Mouse (Mus musculus): ENCODE measurements around the gene Vav2.

Gene Vav2

DNA sequence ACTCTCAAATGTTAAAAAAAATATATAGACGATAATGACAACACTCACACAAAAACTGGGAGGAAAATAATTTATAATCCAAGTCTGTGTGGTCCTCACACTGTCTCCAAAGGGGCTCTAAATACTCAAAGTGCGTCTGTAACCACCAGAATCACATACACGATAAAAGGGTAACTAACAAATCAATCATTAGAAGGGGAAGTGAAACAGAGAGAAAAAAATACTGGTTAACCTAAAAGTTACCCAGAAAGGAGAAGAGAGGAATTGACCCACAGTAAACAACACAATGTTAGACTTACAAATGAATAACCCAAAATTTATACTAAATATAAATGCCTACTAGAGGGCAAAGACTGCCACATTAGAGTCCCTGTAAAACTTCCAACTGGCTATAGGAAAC is 161.0 kb downstream of the Vav2 start:
- no peak for DNase-seq (ENCODE audit: low spot score)

GRCm38 (mm10) chr2:27262984-27263383 is 163.8 kb downstream of the Vav2 start:
- no peak for DNase-seq (ENCODE audit: low spot score)

DNA sequence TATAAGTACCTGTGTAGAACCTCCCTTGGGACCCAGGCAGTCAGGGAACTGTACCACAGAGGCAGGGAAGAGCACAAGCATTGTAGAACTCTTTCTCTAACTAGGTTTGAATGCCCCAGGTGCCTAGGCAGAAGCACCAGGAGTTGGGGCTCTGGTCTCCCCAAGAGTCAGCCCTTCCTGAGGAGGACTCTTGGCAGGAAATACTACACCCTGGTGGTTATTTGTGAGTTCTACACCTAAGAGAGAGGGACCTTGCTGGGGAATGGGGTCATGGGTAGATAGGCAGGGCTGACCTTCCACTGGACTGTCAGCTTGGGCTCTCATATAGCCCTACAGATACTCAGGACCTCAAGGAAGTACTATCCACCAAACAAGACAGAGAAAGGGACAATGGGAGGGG is 175.4 kb downstream of the Vav2 start:
- DNase-seq (ENCODE audit: low spot score) = no peak

GRCm38 (mm10) chr2:27248211-27248610 is 178.6 kb downstream of the Vav2 start, which contains the start of gene Sardh:
Sardh (minus strand) TSS chr2:27248337.
- no peak for DNase-seq (ENCODE audit: low spot score)

GRCm38 (mm10) chr2:27247487-27247863 is 179.4 kb downstream of the Vav2 start:
- DNase-seq (ENCODE audit: low spot score) = no peak

- peak; percentile 76 for DNase-seq (ENCODE audit: low spot score)
Measured at GRCm38 (mm10) chr2:27246712-27247486, 179.9 kb downstream of the Vav2 start.

DNA sequence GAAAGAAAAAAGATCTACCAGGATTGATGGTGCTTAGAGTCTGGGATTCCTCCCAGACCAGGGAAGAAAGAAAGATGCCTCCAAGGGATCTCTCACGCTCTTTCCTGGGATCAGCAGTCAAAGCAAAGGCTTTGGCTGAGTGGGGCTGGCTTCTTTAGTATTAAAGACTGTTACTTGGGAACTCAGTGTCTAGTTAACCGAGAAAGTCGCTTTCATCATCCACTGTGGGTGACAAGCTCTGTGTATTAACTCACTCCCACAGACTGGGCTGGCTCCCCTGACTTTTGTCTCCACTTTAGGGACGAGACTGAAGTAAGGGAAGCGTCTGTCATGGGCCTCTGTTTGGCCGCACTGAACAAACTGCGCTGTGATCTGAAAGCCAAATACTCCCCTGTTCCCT is 180.9 kb downstream of the Vav2 start:
- no peak for DNase-seq (ENCODE audit: low spot score)

- DNase-seq (ENCODE audit: low spot score) = peak; percentile 56
Measured at GRCm38 (mm10) chr2:27237342-27237741, 189.5 kb downstream of the Vav2 start.

GRCm38 (mm10) chr2:27235729-27236128 is 191.1 kb downstream of the Vav2 start:
- peak; percentile 77 for DNase-seq (ENCODE audit: low spot score)

GRCm38 (mm10) chr2:27232376-27232775 is 194.5 kb downstream of the Vav2 start:
- peak; percentile 72 for DNase-seq (ENCODE audit: low spot score)

DNA sequence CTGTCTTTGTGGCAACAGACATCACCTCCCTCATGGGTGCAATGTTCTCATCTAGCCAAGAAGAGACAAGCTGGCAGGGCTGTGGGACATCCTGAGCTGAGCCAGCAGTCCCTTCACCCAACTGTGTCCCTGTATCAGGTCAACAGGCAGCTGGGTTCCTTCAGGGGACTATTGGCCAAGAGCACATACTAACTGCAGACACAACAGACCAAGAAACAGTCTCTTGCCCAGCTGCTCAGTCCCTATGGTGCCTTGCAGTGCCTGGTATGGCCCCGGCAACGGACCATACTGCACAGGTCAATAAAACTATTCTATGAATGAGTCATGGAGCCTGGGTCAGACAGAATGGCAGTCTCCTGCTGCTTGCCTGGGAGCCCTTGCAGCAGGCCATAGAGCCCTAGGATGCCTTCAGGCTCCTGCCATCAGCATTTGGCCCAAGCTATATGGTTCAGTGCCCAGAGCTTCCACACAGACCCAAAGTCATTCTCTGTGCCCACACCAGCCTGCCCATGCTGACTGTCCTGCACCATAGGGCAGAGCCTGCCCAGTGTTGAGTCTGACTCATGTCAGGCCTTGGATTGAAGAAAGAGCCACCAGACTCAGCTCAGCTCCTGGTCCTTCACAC is 197.2 kb downstream of the Vav2 start:
- no peak for DNase-seq (ENCODE audit: low spot score)

GRCm38 (mm10) chr2:27228809-27229480 is 197.9 kb downstream of the Vav2 start:
- peak; percentile 52 for DNase-seq (ENCODE audit: low spot score)

DNA sequence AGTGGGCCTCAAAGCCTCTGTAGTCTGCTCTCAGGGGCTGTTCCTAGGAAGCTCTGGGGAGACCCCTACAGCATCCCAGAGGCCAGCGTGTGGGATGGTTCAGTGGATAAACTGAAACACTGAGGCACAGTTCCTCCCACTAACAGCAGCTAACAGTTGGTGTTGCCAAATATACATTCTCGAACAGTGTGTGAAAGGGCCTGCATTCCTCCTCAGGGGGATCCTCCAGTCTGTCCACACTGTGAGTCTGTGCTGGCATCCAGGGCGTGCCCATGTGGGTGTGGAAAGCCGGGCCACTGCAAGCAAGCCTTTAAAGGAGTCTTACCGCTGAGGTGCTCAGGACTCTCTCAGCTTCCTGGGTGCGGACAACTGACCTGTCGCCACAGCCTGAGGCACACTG is 200.3 kb downstream of the Vav2 start:
- DNase-seq (ENCODE audit: low spot score) = no peak

- DNase-seq (ENCODE audit: low spot score) = peak; percentile 74
Measured at GRCm38 (mm10) chr2:27223012-27223421, 203.8 kb downstream of the Vav2 start.

GRCm38 (mm10) chr2:27218569-27218968 is 208.3 kb downstream of the Vav2 start:
- no peak for DNase-seq (ENCODE audit: low spot score)

- peak; percentile 52 for DNase-seq (ENCODE audit: low spot score)
Measured at GRCm38 (mm10) chr2:27218121-27218544, 208.7 kb downstream of the Vav2 start.

DNA sequence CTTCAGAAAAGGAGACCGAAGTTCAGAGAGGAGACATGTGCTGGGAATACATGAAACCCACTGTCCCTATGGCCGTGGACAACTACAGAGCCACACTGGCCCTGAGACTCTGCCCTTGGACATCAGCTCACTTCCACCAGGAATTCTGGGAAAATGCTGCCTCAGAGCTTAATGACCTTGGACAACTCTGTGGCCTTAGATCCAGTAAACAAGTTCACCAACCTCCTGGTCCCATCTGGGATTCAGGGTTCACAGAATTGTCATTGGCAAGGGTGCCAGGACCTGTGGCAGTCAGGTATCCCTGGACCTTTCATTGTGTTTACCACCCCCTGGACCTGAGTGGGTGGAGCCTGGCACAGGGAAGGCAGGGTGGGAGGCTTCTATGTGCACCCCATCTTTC is 211.3 kb downstream of the Vav2 start:
- DNase-seq (ENCODE audit: low spot score) = no peak
